ENCODE assay signal across 33 mouse cellular contexts in the genomic region with DNA sequence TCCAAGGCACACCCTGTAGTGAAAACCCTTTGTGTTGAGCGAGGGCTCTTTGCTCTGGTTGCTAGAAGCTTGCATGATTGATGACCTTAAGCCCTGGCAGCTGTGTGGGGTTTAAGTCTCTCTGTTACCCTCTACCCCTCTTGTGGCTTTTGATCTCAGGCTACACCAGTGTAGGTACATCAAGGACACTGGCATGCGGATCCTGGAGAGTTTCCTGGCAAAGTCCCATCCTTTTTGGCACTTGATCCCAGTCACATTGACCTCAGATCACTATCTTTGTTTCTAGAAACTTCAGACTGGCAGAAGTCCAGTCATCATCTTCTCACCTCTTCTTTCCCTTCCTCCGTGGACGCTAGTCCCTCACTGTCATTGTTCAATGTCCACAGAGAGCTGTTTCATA. TPM values are rescaled to one million over a fixed set of nuclear protein-coding genes. Genes with fewer than 3 reads are reported as not detected.
"Had no signal": no experiment of that assay in that cellular context is flagged by ENCODE, and none has a peak within 500 bp of the region (broad histone marks: within the 10 kb centered on the region; RNA-seq: fewer than 3 reads in every experiment).

No protein-coding gene starts in this region.

- H3K4me3 ChIP-seq: gastrocnemius, adult 2 months; heart, embryonic 10.5 days; heart, embryonic 12.5 days; hindbrain, embryonic 10.5 days; hindbrain, embryonic 12.5 days; intestine, embryonic 15.5 days; layer of hippocampus, adult 2 months; limb, embryonic 13.5 days; limb, embryonic 15.5 days; liver, embryonic 13.5 days; liver, embryonic 15.5 days had no signal

- H3K9ac ChIP-seq: heart, embryonic 12.5 days; hindbrain, embryonic 12.5 days; hindbrain, embryonic 14.5 days; intestine, embryonic 15.5 days; limb, embryonic 13.5 days; limb, embryonic 15.5 days; liver, embryonic 13.5 days; liver, embryonic 15.5 days had no signal

- ATAC-seq: hindbrain, embryonic 16.5 days; inflammation-experienced regulatory T-cells, adult 6 months; intestine, embryonic 15.5 days; intestine, postnatal 0 days had no signal

- DNase-seq: gastrocnemius, adult 2 months; gastrocnemius, postnatal 10 days; gastrocnemius, postnatal 25 days; heart, postnatal 10 days; heart, postnatal 4 days; kidney, adult 18-20 months; kidney, adult 8-10 months; kidney, postnatal 10 days; kidney, postnatal 4 days; layer of hippocampus, adult 9-11 months; layer of hippocampus, postnatal 36 days; left cerebral cortex, postnatal 4 days; liver, embryonic 13.5 days had no signal

- H3K27me3 ChIP-seq: hindbrain, embryonic 12.5 days; intestine, embryonic 15.5 days; limb, embryonic 13.5 days; limb, embryonic 15.5 days; liver, embryonic 13.5 days; liver, embryonic 15.5 days had no signal

- H3K27ac ChIP-seq: gastrocnemius, adult 2 months; heart, embryonic 10.5 days; hindbrain, embryonic 10.5 days; hindbrain, embryonic 12.5 days; hindbrain, embryonic 14.5 days; intestine, embryonic 15.5 days; layer of hippocampus, adult 2 months; limb, embryonic 13.5 days; limb, embryonic 15.5 days; liver, embryonic 13.5 days; liver, embryonic 15.5 days had no signal

- H3K4me1 ChIP-seq: hindbrain, embryonic 12.5 days; intestine, embryonic 15.5 days; limb, embryonic 13.5 days; limb, embryonic 15.5 days had no signal

- H3K36me3 ChIP-seq: heart, embryonic 10.5 days; heart, embryonic 12.5 days; hindbrain, embryonic 10.5 days; hindbrain, embryonic 12.5 days; intestine, embryonic 15.5 days; limb, embryonic 13.5 days; limb, embryonic 15.5 days had no signal

RNA-seq across cellular contexts. Expression of gene Gm20425, which starts 18.5 kb away (rescaled TPM):
- polyA plus RNA-seq: heart, embryonic 14.5 days; hindbrain, embryonic 10.5 days; hindbrain, embryonic 16.5 days; limb, embryonic 11.5 days; liver, embryonic 11.5 days had no signal

RNA-seq across cellular contexts. Expression of gene 1300017J02Rik, which starts 56.3 kb away (rescaled TPM):
- total RNA-seq: gastrocnemius, adult 2 months; gastrocnemius, postnatal 25 days; granulocyte monocyte progenitor cell, adult 5-6 weeks; heart, adult 8-10 months; left cerebral cortex, adult 18-20 months; left cerebral cortex, postnatal 25 days had no signal
- polyA plus RNA-seq: inflammation-experienced regulatory T-cells, adult 6 months had no signal
